Mouse (Mus musculus) T-helper 2 cell (primary cell): ENCODE data around the gene Cnksr2.

Source experiments
- in situ Hi-C: fragments of 300-600 bp; cut with MboI, MseI; formaldehyde crosslinking; loops from one replicate; pipeline ENCODE4 v1.15.1; 2025; ENCODE audit warnings: high pct_unique_total_duplicates

Cnksr2 gene

DNA sequence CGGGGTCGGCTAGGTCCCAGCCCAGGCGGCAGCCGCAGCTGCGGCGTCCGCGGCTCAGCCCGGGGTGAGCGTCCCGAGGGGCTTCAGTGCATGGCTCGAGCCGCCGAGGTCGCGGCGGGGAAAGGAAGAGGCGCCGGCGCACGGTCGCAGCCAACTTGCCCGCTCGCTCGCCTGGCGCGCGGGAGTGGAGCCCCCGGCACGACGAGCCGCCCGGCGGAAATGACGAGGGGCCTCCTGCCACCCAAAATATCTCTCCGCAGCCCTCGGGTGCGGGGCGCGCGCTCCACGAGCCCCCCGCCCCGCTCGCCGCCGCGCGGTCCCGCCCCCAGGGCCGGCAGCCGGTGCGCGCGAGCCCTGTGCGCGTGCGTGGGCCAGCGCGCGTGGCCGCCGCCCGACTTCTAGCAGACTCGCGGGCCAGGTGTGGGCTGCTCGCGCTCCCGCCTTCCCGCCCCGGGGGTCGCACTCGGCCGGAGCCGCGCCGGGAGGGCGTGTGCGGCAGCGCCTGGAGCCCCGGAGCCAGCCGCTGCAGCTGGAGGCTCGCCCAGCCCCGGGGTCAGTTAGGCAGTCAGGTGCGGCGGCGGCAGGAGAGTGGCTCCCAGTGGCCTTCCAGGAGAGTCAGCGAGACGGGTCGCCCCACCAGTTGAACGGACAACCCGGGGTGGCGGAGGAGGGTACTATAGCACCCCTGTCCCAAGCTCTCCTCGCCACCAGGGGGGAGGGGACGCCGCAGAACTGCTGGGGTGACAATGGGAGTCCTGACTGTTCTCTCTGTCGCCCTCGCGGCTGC lies at the start of gene Cnksr2:
Gene Cnksr2 (minus strand): TSS at position 238 of the 787 bp plus-strand sequence.
- in situ Hi-C loops: no loop called here

DNA sequence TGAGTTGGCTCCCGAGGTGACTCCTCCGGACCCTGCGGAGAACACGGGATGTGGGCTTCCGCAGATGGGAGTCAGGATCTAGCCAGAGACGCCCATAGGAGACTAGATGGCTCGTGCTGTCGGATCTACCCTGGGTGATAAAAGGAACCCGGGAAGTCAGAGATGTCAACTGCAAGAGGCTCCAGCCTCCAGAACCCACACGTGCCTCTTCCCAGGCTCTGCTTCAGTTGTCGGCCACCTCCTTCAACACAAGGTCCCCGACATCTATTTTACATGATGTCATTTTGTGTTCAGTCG lies 698 bp upstream of the Cnksr2 start:
- in situ Hi-C loops: no loop called here

DNA sequence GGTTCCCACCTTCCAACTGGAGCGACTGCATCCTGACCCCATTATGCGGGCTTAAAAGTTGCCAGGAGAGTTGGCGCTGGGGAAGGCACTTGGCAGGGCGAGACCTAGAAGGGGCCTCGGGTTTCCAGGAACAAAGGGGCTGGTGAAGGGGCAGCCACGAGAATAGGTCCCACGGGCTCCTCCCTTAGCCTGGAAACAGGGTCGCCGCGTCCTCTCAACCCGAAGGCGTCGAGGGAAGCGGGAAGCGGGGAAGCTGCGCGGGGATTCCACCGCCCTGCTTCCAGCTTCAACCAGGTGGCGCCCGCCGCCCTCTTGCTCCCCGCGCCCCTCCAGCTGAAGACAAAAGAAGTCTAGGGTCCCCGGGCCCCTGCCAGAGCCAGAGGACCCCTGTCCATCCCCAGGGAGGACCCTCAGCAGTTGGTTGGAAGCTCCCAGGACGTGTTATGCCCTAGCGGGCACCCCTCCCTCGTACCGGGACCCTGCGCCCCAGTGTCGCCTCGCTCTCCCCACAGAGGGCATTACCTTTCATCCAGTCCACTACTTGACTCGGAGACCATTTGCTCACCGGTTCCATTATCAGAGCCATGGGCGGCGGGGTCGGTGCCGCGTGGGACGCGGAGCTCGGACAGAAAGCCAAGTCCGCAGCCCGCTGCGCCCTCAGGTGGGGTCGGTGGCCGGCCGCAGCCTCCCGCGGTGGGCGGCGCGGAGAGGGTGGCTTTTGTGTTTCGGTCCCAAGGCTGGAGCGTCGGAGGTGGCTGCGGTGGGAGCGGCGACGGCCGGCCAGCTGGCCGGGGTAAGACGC lies 638 bp downstream of the Cnksr2 start:
- in situ Hi-C loops: no loop called here

DNA sequence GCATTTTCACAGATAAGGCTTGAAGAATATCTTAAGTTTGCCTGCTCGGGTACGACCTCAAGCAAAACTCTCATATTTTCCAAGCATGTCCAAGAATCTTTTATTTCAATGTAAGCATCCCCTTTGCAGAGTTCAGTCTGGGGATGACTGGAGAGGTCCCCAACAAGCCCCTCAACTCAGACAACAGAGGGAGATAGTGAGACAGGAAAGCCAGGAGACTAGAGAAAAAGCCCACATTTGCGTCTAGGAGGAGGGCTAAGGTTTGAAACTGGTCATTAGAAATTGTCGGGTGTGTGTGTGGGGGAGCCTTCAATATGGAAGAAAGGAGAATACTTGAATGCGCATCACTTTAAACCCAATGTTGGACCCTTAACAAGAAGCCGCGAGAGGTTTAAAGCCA lies 1.4 kb downstream of the Cnksr2 start:
- in situ Hi-C loops: no loop called here

DNA sequence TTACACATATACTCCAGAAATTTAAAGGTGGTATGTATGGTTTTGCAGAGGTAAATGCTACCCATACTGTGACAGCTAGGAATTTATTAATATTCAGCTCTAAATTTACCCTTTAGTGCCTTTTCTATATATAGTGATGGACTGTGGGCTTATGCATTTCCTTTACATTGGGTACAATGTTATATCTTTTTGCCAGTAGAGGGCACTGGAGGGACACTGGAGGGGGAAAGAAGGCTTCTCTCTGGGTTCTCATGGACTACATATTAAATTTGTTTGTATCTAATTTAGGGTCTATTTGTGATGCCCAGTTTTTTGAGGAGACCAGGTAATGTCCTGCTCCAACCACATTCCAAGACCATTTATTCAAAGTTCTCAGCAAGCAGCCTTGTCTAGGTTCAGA lies 91.4 kb downstream of the Cnksr2 start:
- in situ Hi-C loops: no loop called here

DNA sequence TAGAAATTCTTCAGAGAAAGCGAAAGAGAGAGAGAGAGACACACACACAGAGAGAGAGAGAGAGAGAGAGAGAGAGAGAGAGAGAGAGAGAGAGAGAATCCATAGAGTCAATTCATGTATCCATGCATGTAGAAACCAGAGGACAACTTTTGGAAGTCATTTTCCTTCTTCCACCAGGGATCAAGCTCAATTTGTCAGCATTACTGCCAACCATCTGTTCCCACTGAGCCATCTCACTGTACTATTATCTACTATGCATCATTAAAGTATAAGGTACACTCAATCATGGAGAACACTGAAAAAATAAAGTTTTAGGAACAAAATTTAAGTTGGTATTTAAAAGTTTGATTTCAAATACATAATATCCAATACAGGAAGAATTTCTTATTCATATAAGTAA lies 93.8 kb downstream of the Cnksr2 start:
- in situ Hi-C loops: no loop called here

DNA sequence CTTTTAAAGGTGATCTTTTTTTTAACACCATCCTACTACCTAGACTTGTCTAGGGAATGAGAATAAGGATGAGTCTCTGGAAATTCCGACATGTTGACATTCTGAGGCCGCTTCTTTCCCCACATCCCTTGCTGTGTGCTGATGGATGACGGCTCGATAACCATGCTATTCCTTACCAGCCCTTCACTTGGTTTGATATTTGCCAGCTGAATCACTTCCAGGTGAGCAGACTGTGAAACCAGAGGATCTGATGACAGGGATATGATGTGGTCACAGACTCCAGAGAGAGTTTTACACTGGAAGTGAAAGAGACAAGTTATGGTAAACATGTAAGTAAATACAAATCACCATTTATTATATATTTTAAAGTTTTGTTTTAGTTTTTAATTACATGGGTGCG lies 98.0 kb downstream of the Cnksr2 start:
- in situ Hi-C loops: no loop called here

DNA sequence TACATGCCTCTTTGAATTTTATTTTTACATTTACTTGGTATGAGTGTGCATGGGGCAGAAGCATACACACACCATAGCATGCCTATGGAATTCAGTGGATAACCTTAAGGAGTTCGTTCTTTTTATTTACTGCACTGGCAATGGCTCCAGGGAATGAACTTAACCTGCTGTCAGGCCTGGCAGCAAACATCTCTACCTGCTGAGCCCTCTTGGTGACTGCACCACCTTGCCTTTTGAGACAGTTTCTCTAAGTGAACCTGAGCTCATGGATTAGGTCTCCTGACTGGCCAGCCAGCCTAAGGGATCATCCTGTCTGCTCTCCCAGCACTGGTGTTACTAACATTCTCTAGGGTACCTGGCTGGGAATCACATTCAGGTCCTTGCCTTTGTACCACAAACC lies 106.5 kb downstream of the Cnksr2 start:
- in situ Hi-C loops: loop anchor here (5.0 kb wide), 1 partner anchor 986 kb away; no protein-coding TSS in a partner anchor

DNA sequence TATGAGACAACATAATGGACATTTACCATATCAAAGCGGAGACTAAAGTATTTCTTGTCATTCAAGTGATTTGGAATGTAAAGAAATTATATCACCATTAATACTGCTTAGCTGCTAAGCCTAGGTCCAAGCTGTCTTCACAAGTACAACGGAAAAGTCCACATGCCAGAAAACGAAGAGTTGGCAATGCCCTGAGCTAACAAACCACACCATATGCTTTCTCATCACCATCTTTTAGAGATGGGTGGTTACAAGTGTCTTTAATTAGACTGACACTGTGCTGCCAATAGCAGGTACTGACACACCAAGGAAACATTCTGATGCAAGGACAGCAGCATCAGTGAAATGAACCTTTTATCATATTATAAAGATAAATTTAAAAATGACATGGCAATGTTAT lies 123.0 kb downstream of the Cnksr2 start:
- in situ Hi-C loops: no loop called here

DNA sequence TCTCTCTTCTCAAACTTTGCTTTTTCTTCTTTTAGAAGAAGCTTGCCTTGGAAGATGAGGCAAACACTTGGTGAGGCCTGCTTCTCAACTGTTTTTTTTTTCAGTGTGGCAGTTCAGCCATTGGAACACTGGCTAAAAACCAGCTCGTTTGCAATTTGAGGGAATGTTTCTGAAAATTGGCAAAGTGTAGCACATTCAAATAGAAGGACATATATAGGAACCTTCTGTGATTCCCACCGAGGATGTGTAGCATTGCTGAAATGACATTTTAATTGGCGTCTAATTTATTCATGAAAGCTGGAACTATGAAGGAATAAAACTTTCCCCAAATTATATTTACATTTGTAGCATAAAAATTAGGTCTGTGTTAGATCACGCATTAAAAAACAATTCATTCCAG lies 213.1 kb downstream of the Cnksr2 start:
- in situ Hi-C loops: no loop called here

DNA sequence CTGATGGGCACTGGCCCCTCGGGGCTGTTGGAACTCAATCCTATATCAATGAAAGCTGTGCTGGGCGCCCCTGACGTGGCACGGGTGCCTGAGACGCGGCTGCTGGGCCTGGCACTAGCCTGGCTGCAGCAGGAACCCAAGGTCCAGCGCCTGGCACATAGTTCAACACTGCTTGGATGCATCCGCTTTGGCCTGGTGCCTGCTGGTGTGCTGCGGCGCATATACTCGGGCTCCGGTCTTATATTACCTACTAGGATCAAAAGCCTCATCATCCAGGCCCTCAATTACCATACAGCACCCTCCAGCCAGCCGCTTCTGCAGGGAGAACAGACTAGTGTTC lies 224.2 kb downstream of the Cnksr2 start:
- in situ Hi-C loops: no loop called here

DNA sequence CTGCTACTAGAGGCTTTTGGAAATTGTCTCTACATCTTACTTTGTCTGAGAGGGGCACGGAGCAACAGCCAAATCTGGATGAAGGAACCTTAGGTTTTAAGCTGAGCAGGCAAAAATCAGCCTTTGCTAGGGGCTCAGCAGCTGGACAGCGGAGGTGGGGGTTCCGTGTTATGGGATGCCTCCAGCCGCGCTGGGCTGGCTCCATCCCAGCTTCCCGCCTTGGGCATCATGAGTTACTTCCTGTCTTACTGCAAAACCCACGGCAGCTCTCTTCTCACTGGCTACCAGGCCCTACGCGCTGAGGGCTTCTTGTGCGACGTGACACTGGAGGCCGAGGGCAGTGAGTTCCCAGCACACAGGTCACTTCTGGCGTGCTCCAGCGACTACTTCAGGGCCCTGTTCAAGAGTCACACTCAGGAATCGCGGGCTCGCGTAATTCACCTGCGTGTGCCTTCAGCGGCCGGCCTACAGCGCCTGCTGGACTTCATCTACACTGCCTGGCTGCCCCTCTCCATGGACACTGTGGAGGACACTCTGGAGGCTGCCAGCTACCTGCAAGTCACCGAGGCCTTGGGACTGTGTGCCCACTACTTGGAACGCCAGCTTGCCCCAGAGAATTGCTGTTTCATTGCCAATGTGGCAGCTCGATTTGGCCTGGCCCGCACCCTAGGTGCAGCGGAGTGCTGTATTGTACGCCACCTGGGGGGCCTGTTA lies 224.7 kb downstream of the Cnksr2 start, which contains the start of gene Klhl34:
Gene Klhl34 (plus strand): TSS at position 229 of the 714 bp plus-strand sequence.
- in situ Hi-C loops: no loop called here

DNA sequence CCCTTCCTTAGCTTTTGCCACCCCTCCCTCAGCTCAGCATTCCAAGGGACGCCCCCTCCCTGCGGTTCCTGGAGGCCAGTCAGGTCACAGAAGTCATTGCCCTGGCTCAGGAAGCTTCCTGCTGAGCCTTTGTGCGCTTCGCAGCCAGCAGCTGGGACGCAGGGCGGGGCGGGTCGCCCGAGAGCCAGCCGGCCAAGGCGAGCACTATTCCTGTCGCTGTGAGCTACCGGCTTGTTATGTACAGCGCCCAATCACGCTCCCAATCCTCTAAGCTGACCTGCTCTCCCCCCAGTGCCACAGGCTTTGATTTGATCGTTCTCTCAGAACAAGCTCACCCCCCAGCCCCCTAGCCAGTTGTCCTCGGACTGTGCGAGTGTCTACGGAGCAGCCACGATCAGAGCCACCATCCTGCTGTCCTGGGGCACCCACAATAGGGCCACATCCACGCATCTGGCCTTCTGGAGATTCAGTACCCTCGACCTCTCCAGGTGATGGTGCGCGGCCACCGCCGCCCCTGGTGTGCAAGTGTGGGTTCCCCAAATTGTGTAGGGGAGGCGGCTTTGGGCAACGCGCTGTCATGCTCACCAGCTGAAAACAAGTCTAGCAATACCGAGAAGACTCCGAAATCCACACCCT lies 225.4 kb downstream of the Cnksr2 start:
- in situ Hi-C loops: no loop called here

DNA sequence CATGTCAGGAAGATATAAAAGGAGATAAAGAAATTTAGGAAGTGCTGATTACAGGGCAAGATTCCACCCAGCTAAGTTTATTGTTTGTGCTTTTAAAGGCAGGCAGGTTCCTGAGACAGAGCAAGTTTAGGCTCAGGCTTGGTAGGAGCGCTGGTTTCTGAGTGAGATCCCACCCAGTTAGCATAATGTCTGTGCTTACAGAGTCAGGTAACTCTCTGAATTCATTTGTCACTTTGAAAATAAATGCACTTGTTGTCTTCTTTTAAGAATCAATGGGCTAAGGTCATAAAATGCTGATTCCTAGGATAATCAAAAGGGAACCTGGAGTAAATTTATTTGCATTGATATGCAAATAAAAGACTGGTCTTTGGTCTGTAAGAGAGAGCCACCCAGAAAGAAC lies 233.4 kb downstream of the Cnksr2 start:
- in situ Hi-C loops: no loop called here

DNA sequence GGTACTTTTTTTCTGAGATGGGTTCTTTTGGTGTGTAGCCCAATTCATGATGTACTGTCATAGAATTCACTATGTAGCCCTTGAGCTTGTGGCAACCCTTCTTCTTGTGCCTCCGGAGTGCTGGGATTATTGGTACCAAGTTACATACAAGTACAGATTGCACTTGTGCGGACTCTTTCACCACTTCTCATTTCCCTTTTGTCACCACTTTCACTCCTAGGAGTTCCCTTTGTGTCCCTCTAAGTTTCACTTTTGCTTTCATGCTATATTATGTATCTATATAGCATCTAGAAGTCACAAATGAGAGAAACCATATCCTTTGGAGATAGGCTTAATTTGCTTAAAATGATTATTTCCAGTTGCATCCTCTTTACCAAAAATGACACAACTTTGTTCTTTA lies 241.4 kb downstream of the Cnksr2 start:
- in situ Hi-C loops: no loop called here
